Mouse (Mus musculus): ENCODE measurements at regions not wholly inside any gene's neighbourhood (a gene's known extent, or its start where the extent isn't known, plus 50 kb on each side); places are given as distances from the start of the nearest gene placed in this dataset.

DNA sequence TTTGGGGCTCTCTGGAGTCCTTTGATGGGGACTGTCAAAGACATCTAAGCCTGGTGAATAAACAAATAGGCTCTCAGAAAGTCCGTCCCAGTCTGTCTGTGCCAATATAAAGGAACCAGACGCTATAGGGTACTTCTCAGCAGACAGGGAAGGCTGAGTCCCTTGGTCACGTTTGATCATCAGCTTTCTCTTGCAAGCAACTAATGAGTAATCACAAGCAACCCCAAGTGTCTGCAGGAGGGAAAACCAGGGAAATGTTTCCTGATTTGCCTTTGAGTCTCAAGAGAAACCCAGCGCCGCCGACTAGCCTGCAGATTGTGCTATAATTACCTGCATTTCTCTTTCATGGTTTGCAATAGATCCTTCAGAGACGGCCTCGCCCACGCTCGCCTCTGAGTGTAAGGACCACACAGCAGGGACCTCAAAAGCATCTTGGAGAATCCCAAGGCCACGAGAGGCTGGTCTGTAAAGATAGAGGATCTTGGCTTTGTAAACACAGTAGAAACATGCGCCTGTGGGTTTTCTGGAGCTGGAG, 112.6 kb downstream of the Map3k7 start:
- TF ChIP-seq CTCF (IDR thresholded peaks at IDR 0.05) (no peak), EP300 (IDR thresholded peaks at IDR 0.05) (no peak)

All from lung, postnatal 0 days (tissue).